Mouse (Mus musculus) left cerebral cortex, postnatal 14 days (tissue): ENCODE data around the gene Mrps2. TPM values are rescaled to one million over a fixed set of nuclear protein-coding genes. Genes with fewer than 3 reads are reported as not detected.
A peak's percentile ranks its signal among the peaks of the same experiment; 100 is the strongest.

Experiments
- DNase-seq, 2 experiments: peaks; one replicate each; pipeline ENCODE4 v3.0.0; 2021 to 2022; ENCODE audit warnings: low spot score in 2 of 2, mixed read lengths in 1 of 2
- intact Hi-C: fragments of 180-260 bp; cut with DNase I; formaldehyde crosslinking; loops from one replicate; pipeline ENCODE4 v1.15.1; 2025
- total RNA-seq, 2 experiments: library from RNA; stranded (reverse); gene quantifications; 2 replicates each; pipeline ENCODE4 v1.2.3; 2021

Mrps2 gene
- total RNA-seq, 2 experiments from 2014 or later, result 39.1 to 42.8 TPM

DNA sequence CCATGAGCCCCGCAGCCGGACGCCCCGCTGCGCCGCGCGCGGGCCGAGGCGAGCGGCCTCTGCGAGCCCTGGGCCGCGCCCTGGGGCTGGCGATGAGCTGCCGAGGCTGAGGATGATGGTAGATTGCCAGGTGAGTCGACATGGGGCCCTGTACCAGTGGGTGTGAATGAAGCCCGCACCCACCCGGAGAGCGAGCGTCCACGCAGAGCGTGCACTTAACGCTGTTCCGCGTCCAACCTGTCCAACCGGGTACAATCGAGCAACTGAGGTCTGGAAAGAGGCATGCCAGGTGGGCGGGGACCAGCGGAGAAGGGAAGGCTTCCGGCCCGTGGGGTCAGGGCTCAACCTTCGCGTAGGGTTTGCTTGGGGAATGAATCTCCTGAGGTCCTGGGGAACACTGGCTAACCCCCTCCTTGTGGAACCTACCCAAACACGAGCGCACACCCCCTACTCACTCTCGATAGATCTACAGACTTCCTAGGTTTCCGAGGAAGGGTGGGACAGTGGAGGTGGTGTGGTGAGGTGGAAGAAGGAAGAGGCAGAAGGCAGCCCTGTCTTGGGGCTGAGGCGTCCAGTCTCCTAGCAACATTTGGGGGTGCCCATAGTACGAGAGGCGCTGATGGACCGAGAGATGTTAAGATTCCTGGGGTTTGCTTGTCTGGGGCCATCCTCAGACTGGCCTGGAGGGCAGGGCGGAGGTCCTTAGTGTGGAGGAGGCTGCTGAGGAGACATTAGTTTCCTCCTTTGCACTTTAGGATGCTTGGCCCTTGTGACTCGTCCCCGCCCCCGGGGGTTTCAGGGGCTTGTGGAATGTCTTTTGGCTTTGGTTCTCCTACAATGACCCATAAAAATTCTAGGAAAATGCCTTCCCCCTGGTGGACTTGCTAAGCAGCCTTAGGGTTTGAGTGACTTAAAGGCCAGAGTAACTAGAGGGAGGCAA, 45.8 kb downstream of the Mrps2 start:
- intact Hi-C loops, result loop anchor here (2.0 kb wide), 2 partner anchors 35 to 69 kb away; partner anchors contain the start of gene Gtf3c5
- DNase-seq, result no peak

DNA sequence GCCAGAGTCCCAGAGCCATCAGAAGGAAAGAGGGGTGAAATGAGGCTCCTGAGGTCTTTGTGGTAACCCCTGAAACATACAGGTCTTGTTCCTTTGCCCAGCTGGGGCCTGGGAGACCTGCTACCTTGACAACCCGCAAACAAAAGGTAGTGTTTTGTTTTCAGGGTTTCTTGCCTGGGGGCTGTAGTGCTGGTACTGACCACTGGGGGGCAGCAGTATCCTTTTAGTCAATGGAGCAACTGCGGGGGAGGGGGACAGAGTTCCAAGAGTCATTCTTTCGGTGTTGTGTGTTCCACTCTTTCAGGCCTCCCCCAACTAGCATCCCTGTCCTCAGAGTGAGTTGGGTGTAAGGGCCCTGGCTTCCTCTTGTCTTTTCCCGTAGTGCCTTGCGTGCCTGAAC, 46.6 kb downstream of the Mrps2 start:
- intact Hi-C loops, result loop anchor here (2.0 kb wide), 2 partner anchors 34 to 68 kb away; partner anchors contain the start of gene Gtf3c5
- peak; percentile 89 to 91 for DNase-seq

DNA sequence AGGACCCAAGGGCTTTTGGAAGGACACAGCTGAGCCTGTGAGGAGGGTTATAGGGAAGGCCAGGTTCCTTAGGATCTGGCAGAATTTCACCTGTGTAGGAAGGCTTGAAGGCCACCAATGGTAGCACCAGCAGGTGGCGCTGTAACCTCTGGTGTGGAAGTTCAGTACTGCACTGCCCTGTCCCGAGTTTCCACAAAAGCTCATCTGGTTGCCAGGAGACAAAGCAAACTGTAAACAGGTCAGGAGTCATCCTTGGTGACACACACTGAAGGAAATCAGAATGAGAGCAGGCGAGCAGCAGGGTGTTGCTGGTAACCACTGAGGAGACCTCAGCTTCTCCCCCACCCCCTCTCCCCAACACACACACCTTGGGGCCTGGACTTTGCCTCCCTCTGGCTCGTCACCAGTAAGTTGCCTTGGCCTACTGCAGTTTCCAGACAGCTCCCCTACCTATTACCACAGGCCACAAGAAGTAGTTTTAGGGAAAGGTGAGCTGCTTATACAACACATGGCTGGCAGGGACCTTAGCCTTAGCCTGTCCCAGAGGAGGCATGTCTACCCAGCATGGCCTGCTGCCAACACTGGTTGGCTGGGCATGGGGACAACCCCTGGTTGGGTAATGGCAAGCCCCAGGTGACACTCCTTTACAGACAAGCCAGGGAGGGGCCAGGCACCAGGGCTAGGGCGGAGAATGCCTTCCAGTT, 49.5 kb downstream of the Mrps2 start:
- intact Hi-C loops, result no loop called here
- DNase-seq, result peak; percentile 76 to 79

DNA sequence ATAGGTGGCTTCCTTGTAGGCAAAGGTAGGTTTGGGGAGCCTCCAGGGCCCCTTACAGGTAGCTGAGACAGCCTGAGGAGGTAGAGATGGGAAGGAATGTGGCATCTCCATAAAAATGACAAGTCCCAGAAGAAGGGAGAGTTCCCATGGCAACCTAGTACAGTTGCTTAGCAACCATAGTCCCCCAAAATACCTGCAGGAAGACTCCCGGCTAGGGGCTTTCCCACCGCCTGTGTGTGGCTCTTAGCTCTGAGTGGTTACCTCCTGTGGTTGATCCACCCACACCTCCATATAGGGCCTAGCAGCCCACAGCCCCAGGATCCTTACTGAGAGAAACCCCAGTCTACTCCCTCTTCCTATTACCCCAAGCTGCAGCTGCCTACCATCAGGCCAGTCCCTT, 50.4 kb downstream of the Mrps2 start:
- intact Hi-C loops, result no loop called here
- DNase-seq, result peak; percentile 85 to 94

DNA sequence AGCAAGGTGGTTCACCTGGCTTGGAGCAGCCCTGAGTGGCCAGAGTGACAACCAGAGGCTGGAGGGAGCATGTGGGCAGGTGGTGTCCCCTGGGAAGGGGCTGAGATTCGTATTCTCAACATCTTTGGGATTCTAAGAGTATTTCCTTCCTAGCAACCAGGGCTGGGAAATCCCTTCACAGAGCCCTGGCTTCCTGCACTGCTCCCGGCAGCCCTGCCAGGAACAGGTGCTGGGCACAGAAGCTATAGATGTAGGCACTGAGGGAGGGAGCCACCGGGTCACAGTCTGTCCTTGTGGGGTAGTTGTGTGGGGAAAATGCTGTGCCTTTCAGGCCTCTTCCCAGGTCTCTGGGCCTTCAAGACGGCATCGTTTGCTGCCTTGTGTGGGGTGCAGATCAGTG, 52.7 kb downstream of the Mrps2 start:
- DNase-seq, result no peak
- intact Hi-C loops, result no loop called here

Other genes starting within 250 kb of the Mrps2 start
- gene Ppp1r26, start 21.3 kb upstream of the Mrps2 start, total RNA-seq, result 10 to 100 TPM; 23.8 to 24.6 TPM
- 1 to 10 TPM; 4.9 to 6.2 TPM for gene 1700007K13Rik, start 1.7 kb upstream of the Mrps2 start, total RNA-seq
- 1 to 10 TPM; 1.6 to 2.5 TPM for gene Gbgt1, start 28.8 kb downstream of the Mrps2 start, total RNA-seq
- gene Gm10134, start 38.0 kb downstream of the Mrps2 start, total RNA-seq, result 1 to 10 TPM; 1.1 to 1.5 TPM
- 100 to 1,000 TPM; 119 TPM for gene Ralgds, start 45.1 kb downstream of the Mrps2 start, total RNA-seq
- gene Cel, start 95.3 kb downstream of the Mrps2 start, total RNA-seq, result not detected
- 10 to 100 TPM; 15.8 to 17.6 TPM for gene Gtf3c5, start 115.7 kb downstream of the Mrps2 start, total RNA-seq
- not detected for gene Gfi1b, start 153.9 kb downstream of the Mrps2 start, total RNA-seq
- gene Tsc1, start 173.2 kb downstream of the Mrps2 start, total RNA-seq, result 10 to 100 TPM; 43.4 to 45.1 TPM
- not detected for gene Spaca9, start 231.7 kb downstream of the Mrps2 start, total RNA-seq
- gene Ak8, start 232.1 kb downstream of the Mrps2 start, total RNA-seq, result 1 to 10 TPM; 1.7 to 2.1 TPM